Mouse (Mus musculus) CH12.LX (cell line): ENCODE results near the gene Serpini2. TPM values are rescaled to one million over a fixed set of nuclear protein-coding genes. Genes with fewer than 3 reads are reported as not detected.

Experiments
- DNase-seq: peaks from one replicate; pipeline ENCODE4 v3.0.0-alpha.2; 2013; ENCODE audit errors: extremely low read depth
- H3K27ac ChIP-seq: 2 replicates; pipeline ENCODE4 v1.5.1; 2012; ENCODE audit warnings: low read depth, mild to moderate bottlenecking, control low read depth, moderate library complexity; ENCODE audit not compliant: insufficient read depth
- H3K27me3 ChIP-seq: replicated peaks from 2 replicates; pipeline ENCODE3; 2012; ENCODE audit warnings: inconsistent platforms
- H3K36me3 ChIP-seq, 2 experiments: replicated peaks in 1 of 2; 2 replicates each; pipeline versions ENCODE3 to v1.6.1; 2012; ENCODE audit warnings: inconsistent platforms in 1 of 2, low read length in 1 of 2, mild to moderate bottlenecking in 1 of 2, mixed read lengths in 1 of 2, moderate library complexity in 1 of 2; ENCODE audit not compliant: control insufficient read depth in 1 of 2, insufficient read depth in 1 of 2
- H3K4me1 ChIP-seq, 2 experiments: 2 replicates each; pipeline ENCODE4 v1.6.1; 2012; ENCODE audit warnings: inconsistent platforms in 1 of 2, moderate library complexity in 1 of 2; ENCODE audit not compliant: insufficient read depth in 2 of 2, control insufficient read depth in 1 of 2
- H3K4me2 ChIP-seq: 2 replicates; pipeline ENCODE4 v1.6.1; 2012; ENCODE audit warnings: low read depth, mild to moderate bottlenecking, control low read depth; ENCODE audit not compliant: poor library complexity, insufficient read depth, severe bottlenecking
- H3K4me3 ChIP-seq, 3 experiments: fragments of 150-350 bp in 1 of 3; sonication (generic) in 1 of 3; replicated peaks in 1 of 3; 2 replicates each; pipeline versions ENCODE3 to v1.5.1; 2011 to 2012; ENCODE audit warnings: low read depth in 2 of 3, low read length in 2 of 3, mild to moderate bottlenecking in 2 of 3, moderate library complexity in 2 of 3, control low read depth in 1 of 3, improper control_type of control experiment in 1 of 3, inconsistent platforms in 1 of 3, mixed read lengths in 1 of 3; ENCODE audit not compliant: poor library complexity in 1 of 3
- H3K79me2 ChIP-seq: replicated peaks from 2 replicates; pipeline ENCODE4 v1.6.1; 2012; ENCODE audit warnings: mild to moderate bottlenecking, moderate library complexity; ENCODE audit not compliant: control insufficient read depth, poor library complexity, insufficient read depth, severe bottlenecking; ENCODE audit errors: extremely low read depth
- H3K9ac ChIP-seq: 2 replicates; pipeline ENCODE4 v1.6.1; 2012; ENCODE audit warnings: low read depth, mild to moderate bottlenecking, control low read depth, moderate library complexity; ENCODE audit not compliant: insufficient read depth
- H3K9me3 ChIP-seq: replicated peaks from 2 replicates; pipeline ENCODE3; 2012; ENCODE audit warnings: low read length, inconsistent platforms, mixed read lengths
- CTCF ChIP-seq, 2 experiments: IDR thresholded peaks in 1 of 2; conservative IDR thresholded peaks in 1 of 2; 2 replicates each; pipeline ENCODE4 v1.5.1; 2011 to 2012; ENCODE audit warnings: low read depth in 2 of 2, low read length in 2 of 2, improper control_type of control experiment in 1 of 2, inconsistent platforms in 1 of 2, mild to moderate bottlenecking in 1 of 2, moderate library complexity in 1 of 2
- E2F4 ChIP-seq: IDR thresholded peaks from 2 replicates; pipeline ENCODE4 v1.6.1; 2011; ENCODE audit warnings: low read depth, low read length, improper control_type of control experiment; ENCODE audit not compliant: insufficient replicate concordance
- ELF1 ChIP-seq: IDR thresholded peaks from 2 replicates; pipeline ENCODE4 v1.6.1; 2014; ENCODE audit warnings: low read depth, mild to moderate bottlenecking, inconsistent platforms, low read length, improper control_type of control experiment
- ETS1 ChIP-seq: conservative IDR thresholded peaks from 2 replicates; pipeline ENCODE4 v1.6.1; 2012; ENCODE audit warnings: low read depth, mild to moderate bottlenecking, inconsistent platforms, low read length, improper control_type of control experiment, moderate library complexity
- GABPA ChIP-seq: IDR thresholded peaks from 2 replicates; pipeline ENCODE4 v1.6.1; 2012; ENCODE audit warnings: low read depth, low read length, improper control_type of control experiment, inconsistent platforms; ENCODE audit not compliant: insufficient replicate concordance
- HCFC1 ChIP-seq: IDR thresholded peaks from 2 replicates; pipeline ENCODE4 v1.6.1; 2012; ENCODE audit warnings: low read depth, mild to moderate bottlenecking, inconsistent platforms, low read length, improper control_type of control experiment
- IRF4 ChIP-seq: IDR thresholded peaks from 2 replicates; pipeline ENCODE4 v1.6.1; 2014; ENCODE audit warnings: low read depth, mild to moderate bottlenecking, inconsistent platforms, low read length, improper control_type of control experiment
- JUND ChIP-seq: conservative IDR thresholded peaks from 2 replicates; pipeline ENCODE4 v1.6.1; 2011; ENCODE audit warnings: low read depth, low read length, improper control_type of control experiment
- KAT2A ChIP-seq: IDR thresholded peaks from 2 replicates; pipeline ENCODE4 v1.6.1; 2012; ENCODE audit warnings: low read length, improper control_type of control experiment, inconsistent platforms; ENCODE audit not compliant: insufficient replicate concordance
- MAFK ChIP-seq: IDR thresholded peaks from 2 replicates; pipeline ENCODE4 v1.6.1; 2011; ENCODE audit warnings: low read length, improper control_type of control experiment; ENCODE audit not compliant: insufficient replicate concordance
- MAX ChIP-seq: IDR thresholded peaks from 2 replicates; pipeline ENCODE4 v1.6.1; 2011; ENCODE audit warnings: low read length, improper control_type of control experiment
- MEF2A ChIP-seq: IDR thresholded peaks from 2 replicates; pipeline ENCODE4 v1.6.1; 2014; ENCODE audit warnings: low read depth, mild to moderate bottlenecking, inconsistent platforms, low read length, improper control_type of control experiment, borderline replicate concordance
- MXI1 ChIP-seq: IDR thresholded peaks from 2 replicates; pipeline ENCODE4 v1.6.1; 2011; ENCODE audit warnings: mild to moderate bottlenecking, low read depth, low read length, improper control_type of control experiment
- NELFE ChIP-seq: IDR thresholded peaks from 2 replicates; pipeline ENCODE4 v1.6.1; 2011; ENCODE audit warnings: low read depth, low read length, improper control_type of control experiment
- NRF1 ChIP-seq: IDR thresholded peaks from 2 replicates; pipeline ENCODE4 v1.6.1; 2014; ENCODE audit warnings: low read depth, mild to moderate bottlenecking, inconsistent platforms, low read length, improper control_type of control experiment, moderate library complexity
- PAX5 ChIP-seq: IDR thresholded peaks from 2 replicates; pipeline ENCODE4 v1.6.1; 2012; ENCODE audit warnings: low read length, inconsistent platforms, mixed read lengths
- POLR2A ChIP-seq: IDR thresholded peaks from 2 replicates; pipeline ENCODE4 v1.6.1; 2011; ENCODE audit warnings: low read depth, mild to moderate bottlenecking, improper control_type of control experiment, low read length
- POLR2AphosphoS2 ChIP-seq: IDR thresholded peaks from 2 replicates; pipeline ENCODE4 v1.6.1; 2011; ENCODE audit warnings: low read depth, low read length, improper control_type of control experiment
- RCOR1 ChIP-seq: conservative IDR thresholded peaks from 2 replicates; pipeline ENCODE4 v1.6.1; 2012; ENCODE audit warnings: low read depth, mild to moderate bottlenecking, inconsistent platforms, low read length, improper control_type of control experiment
- SIN3A ChIP-seq: IDR thresholded peaks from 2 replicates; pipeline ENCODE4 v1.6.1; 2012; ENCODE audit warnings: low read length, improper control_type of control experiment, inconsistent platforms
- SMC3 ChIP-seq: IDR thresholded peaks from 2 replicates; pipeline ENCODE4 v1.6.1; 2011; ENCODE audit warnings: low read depth, low read length, improper control_type of control experiment
- TCF12 ChIP-seq: IDR thresholded peaks from 2 replicates; pipeline ENCODE4 v1.6.1; 2014; ENCODE audit warnings: low read depth, mild to moderate bottlenecking, inconsistent platforms, low read length, improper control_type of control experiment
- USF2 ChIP-seq: conservative IDR thresholded peaks from 2 replicates; pipeline ENCODE4 v1.6.1; 2011; ENCODE audit warnings: low read depth, low read length, improper control_type of control experiment
- ZKSCAN1 ChIP-seq: IDR thresholded peaks from 2 replicates; pipeline ENCODE4 v1.6.1; 2012; ENCODE audit warnings: low read depth, inconsistent platforms, low read length, improper control_type of control experiment, borderline replicate concordance
- ZMIZ1 ChIP-seq: IDR thresholded peaks from 2 replicates; pipeline ENCODE4 v1.6.1; 2012; ENCODE audit warnings: low read depth, mild to moderate bottlenecking, inconsistent platforms, low read length, improper control_type of control experiment
- dilution Hi-C: fragments of 300-500 bp; cut with MboI; formaldehyde crosslinking; loops from 2 replicates; pipeline ENCODE4 v1.14.3; 2020; ENCODE audit warnings: low sequenced_read_pairs; ENCODE audit not compliant: extremely low pct_unique_long_range_greater_than_20kb, extremely low pct_ligation_motif_present
- in situ Hi-C: fragments of 300-500 bp; cut with MboI; formaldehyde crosslinking; loops from 3 replicates; pipeline ENCODE4 v1.14.3; 2019; ENCODE audit warnings: low sequenced_read_pairs, low pct_ligation_motif_present, low pct_unique_long_range_greater_than_20kb, mixed read lengths
- polyA plus RNA-seq: library from polyadenylated mRNA; unstranded; fragments of >175 nt; gene quantifications from 2 replicates; pipeline ENCODE4 v1.2.1, GENCODE M21; 2012; ENCODE audit warnings: low read depth; ENCODE audit not compliant: insufficient read length
- total RNA-seq, 2 experiments: library from RNA; depleted of rRNA; stranded (reverse); fragments of 300-350 nt in 1 of 2; fragments of >200 nt in 1 of 2; gene quantifications; 2 replicates each; pipeline ENCODE4 v1.2.3; 2012 to 2014

The Serpini2 gene
- total and polyA plus RNA-seq, 3 experiments, result not detected

- Histone ChIP-seq H3K9me3 (no peaks in the 10 kb centered on the region), H3K4me3 (no peak overlapping the region), H3K4me2 (no peak overlapping the region), H3K4me1 (no peaks in the 10 kb centered on the region), H3K9ac (no peak overlapping the region), H3K79me2 (no peaks in the 10 kb centered on the region), H3K27ac (no peak overlapping the region), H3K36me3 (no peaks in the 10 kb centered on the region), H3K27me3 (no peaks in the 10 kb centered on the region)
- dilution Hi-C loops, result no loop called here
- DNase-seq, result no peak
- TF ChIP-seq MEF2A (no peak), MAX (no peak), GABPA (no peak), JUND (no peak), CTCF (conservative IDR thresholded peaks at IDR 0.05 in 1 of 2, IDR thresholded peaks at IDR 0.05 in 1 of 2; ENCODE audit: low read depth in 2 of 2, low read length in 2 of 2) (no peak), IRF4 (no peak), NELFE (no peak), KAT2A (no peak), POLR2AphosphoS2 (no peak), USF2 (no peak), RCOR1 (no peak), E2F4 (no peak), MAFK (no peak), ZKSCAN1 (no peak), POLR2A (no peak), ETS1 (no peak), TCF12 (no peak), ZMIZ1 (no peak), ELF1 (no peak)
- in situ Hi-C loops, result no loop called here
These were observed 35.7 kb upstream of the Serpini2 start for GRCm38 (mm10) chr3:75305584-75305983.

GRCm38 (mm10) chr3:75304621-75305020 lies 34.7 kb upstream of the Serpini2 start:
- Histone ChIP-seq H3K9ac (no peak overlapping the region), H3K27me3 (no peaks in the 10 kb centered on the region), H3K79me2 (no peaks in the 10 kb centered on the region), H3K27ac (no peak overlapping the region), H3K4me1 (no peaks in the 10 kb centered on the region), H3K9me3 (no peaks in the 10 kb centered on the region), H3K4me2 (no peak overlapping the region), H3K36me3 (no peaks in the 10 kb centered on the region), H3K4me3 (no peak overlapping the region)
- TF ChIP-seq E2F4 (no peak), KAT2A (no peak), PAX5 (no peak), JUND (no peak), SMC3 (no peak), RCOR1 (no peak), NRF1 (no peak), ELF1 (no peak), TCF12 (no peak), SIN3A (no peak), POLR2A (no peak), IRF4 (no peak), ETS1 (no peak), MXI1 (no peak), HCFC1 (no peak), NELFE (no peak), MAFK (no peak)
- dilution Hi-C loops (no loop called here), in situ Hi-C loops (no loop called here)
- DNase-seq, result no peak
